Mouse (Mus musculus) layer of hippocampus, adult 11-12 months (tissue): Measurements from ENCODE around the gene Akt1.

Experiments
- DNase-seq: peaks from one replicate; pipeline ENCODE4 v3.0.0; 2022; ENCODE audit warnings: low spot score

Gene Akt1

GRCm38 (mm10) chr12:112674132-112675011 lies at the start of gene Akt1:
TSS of gene Akt1 (minus strand) at chr12:112674884.
- no peak for DNase-seq

DNA sequence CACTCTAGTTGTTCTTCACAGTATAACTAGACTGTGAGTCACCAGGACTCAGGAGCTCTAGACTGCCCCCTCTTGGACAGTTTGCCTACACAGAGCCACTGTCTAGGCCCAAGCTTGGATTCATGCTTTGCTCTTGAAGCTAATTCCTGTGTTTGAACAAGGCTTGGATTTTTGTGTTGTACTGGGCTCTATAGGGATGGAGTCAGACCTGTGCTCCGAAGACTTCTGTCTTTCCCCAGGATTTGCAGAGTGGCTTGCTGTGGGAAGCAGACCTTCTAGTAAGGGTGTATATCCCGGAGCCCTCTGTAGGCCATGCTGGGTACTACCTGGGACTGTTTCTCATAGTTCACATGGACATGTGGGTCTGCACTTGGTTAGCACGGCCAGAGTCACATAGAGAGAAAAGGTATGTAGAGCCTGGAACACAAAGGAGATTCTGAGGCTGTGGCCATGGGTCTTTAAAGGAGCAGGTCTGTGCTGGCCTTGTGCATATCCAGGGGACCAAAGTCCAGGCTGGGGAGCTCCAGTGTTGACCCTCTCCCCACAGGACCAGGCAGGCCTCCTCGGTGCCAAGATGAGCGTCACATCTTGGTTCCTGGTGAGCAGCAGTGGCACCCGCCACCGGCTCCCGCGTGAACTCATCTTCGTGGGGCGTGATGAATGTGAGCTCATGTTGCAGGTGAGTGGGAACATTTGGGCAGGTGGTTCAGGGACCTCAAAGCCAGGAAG lies 49.6 kb upstream of the Akt1 start:
- DNase-seq, result peak; percentile 84

- no peak for DNase-seq
Observed at GRCm38 (mm10) chr12:112723445-112723844, 48.8 kb upstream of the Akt1 start.

- DNase-seq, result no peak
Observed at GRCm38 (mm10) chr12:112723028-112723330, 48.3 kb upstream of the Akt1 start.

DNA sequence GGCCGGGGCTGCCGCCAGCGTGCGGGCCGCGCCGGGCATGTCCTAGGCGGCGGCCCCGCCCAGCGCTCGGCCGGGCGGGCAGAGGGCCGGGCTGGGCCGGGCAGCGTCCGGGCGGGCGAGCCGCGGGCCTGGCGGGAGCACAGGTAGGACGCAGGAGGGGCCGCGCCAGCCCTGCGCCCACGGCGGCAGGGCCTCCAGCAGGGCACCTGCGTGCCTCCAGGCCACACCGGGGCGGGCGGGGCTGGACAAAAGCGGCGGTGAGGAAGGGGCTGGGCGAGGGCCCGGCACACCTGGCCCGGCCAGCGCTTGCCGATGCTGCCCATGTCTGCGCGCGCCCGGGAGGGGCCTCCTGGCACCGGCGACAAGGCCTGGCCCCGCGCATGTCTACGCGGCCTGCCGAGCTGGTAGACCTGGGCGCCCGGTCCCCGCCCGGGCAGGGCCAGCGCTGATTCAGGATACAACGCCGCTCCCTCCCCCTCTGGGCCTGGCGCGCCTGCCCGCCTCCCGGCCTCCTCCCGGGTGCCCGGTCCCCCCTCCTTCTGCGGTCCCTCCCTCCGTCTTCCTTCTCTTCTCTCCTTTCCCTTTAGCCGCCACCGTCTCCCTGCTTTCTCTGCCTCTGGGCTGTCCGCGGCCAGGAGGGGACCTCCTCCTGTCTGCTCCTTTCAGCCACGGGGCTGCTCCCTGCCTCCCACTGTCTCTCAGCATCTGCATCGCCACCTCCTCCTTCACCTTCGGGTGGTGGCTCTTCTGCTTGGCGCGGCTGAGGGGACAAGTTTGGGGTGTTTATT lies 47.8 kb upstream of the Akt1 start:
- no peak for DNase-seq

GRCm38 (mm10) chr12:112721424-112722239 lies 46.9 kb upstream of the Akt1 start:
- DNase-seq, result no peak

DNA sequence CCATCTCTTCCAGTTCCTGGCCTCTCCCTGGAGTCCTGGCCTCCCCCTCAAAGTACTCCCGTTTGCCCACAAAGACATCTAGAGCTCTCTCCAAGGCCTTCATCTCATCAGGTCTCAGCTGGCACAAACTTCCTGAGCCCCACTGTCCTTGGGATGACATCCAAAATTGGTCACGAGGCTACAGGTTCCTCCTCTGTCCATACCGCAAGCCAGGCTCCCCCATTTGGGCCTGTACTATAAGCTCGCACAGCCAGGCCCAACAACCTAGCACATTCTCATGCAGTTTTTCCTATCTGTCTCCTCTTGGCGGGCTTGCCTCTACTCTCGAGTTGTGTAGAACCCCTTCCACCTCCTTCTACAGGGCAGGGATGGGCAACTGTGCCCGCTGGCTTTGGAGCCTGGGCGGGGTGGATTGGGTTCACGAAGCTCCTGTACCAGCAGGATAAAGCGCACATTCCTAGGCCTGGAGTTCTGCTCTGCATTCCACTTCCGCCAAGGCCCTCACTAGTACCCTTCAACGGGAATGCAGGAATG lies 46.3 kb upstream of the Akt1 start:
- no peak for DNase-seq

DNA sequence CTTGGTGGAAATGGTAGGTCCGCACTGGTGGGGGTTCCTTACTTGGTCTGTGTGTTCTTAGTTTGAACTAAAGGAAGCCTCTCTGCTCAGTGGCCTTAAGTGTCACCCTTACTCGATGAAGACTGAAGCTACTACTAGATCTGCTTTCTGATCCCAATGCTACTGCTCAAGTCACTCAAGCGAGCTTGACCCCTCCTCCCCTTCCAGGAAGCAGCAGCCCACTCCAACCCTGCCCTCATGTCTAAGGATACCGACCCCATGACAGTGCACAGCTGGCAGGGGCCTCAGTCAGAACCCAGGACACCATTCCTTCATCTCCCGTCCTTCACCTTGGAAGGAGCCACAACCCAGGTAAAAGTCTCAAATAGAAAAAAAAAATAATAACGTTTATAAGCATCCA lies 45.5 kb upstream of the Akt1 start, which contains the start of gene Cep170b:
Gene Cep170b (plus strand): TSS at position 240 of the 400 bp plus-strand sequence.
- no peak for DNase-seq

- DNase-seq, result no peak
Observed at GRCm38 (mm10) chr12:112718995-112719394, 44.3 kb upstream of the Akt1 start.

- no peak for DNase-seq
Observed at GRCm38 (mm10) chr12:112717140-112717539, 42.5 kb upstream of the Akt1 start.

DNA sequence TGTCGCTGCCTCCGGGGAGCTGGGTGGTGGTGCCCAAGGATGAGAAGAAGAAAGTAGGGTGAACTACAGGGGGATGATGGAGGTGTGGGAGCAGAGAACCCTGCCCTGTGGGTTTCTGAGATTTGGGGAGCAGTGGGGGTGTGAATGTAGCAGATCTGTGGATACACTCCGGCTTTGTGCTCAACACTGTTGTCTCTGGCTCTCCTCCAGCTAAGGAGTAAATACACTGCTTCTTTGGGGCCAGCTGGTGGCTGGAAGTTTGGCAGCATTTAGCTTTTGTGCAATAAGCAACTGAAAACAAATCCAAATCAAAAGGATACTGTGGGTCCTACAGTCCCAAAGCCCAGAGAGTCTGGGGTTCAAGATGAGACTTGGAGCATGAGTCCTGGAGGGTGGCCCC lies 39.3 kb upstream of the Akt1 start:
- DNase-seq, result no peak

- DNase-seq, result no peak
Observed at GRCm38 (mm10) chr12:112707573-112707869, 32.8 kb upstream of the Akt1 start.

GRCm38 (mm10) chr12:112706704-112707572 lies 32.3 kb upstream of the Akt1 start:
- peak; percentile 93 for DNase-seq

DNA sequence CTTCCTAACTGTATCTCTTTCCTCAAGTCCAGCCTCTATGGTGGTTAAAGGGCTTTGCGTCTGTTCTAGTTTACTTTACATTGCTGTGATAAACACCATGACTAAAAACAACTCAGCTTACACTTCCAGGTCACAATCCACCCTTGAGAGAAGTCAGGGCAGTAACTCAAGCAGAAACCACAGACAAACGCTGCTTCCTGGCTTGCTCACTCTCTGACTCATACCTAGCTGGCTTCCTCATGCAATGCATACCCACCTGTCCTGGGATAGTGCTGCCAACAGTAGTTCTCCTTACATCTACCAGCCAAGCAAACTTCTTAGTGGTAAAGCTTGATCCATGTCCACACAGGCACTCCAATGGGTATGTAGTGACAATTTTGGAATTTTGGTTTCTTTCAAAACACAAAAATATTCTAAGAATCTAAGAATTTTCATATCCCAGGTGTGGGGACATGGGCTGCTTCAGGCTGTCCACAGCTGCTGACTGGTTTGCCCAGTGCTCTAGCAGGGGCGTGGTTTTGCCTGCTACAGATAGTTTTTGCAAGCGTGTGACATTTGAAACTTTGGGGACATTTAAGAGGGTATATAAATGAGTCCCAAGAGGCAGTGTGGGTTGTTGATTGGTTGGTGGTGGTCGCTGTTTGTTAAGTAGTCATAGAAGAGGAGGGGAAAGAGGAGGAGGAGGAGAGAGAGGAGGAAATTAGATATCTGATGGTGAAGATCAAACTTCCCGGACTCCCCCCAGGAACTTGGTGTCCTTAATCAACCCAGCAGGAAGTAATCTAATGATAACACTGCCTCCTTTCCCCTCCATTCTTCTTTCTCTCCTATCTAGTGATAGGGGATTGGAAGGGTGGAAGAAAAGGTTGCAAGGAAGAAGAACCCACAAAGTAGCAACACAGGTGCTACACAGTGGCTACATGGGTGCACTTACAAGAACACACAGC lies 28.0 kb upstream of the Akt1 start:
- DNase-seq, result no peak

DNA sequence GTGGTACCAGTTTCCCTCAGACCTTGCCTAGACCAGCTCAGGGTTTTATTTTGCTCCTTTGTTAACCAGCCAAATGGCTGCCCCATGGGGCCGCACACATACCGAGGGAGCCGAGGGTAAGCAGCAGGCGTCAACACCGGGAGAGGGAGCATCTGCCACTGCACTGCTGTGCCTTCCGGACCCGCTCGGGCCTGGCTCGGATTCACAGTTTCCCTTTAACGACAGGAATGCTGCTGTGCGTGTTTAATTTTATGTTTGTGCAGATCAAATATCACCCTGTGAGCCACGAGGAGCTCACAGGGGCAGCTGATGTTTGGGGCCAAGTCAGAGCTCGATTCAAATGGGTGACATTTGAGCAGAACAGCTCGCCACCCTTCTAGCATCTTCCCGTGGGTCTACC lies 25.8 kb upstream of the Akt1 start:
- no peak for DNase-seq

GRCm38 (mm10) chr12:112696806-112697425 lies 22.2 kb upstream of the Akt1 start:
- DNase-seq, result no peak

- DNase-seq, result no peak
Observed at GRCm38 (mm10) chr12:112694127-112694475, 19.4 kb upstream of the Akt1 start.

GRCm38 (mm10) chr12:112693185-112694126 lies 18.8 kb upstream of the Akt1 start:
- DNase-seq, result peak; percentile 95
